Comparison of ENCODE assay signal across 16 mouse cellular contexts in genomic region chr12:31380878-31381277, GRCm38 (mm10). TPM values are rescaled to one million over a fixed set of nuclear protein-coding genes. Genes with fewer than 3 reads are reported as not detected.
DNase-seq lines count a peak whose midpoint lies in the region; ATAC-seq and TF ChIP-seq lines count a peak whose summit lies in the region.
"Had no signal": no experiment of that assay in that cellular context is flagged by ENCODE, and none has a peak within 500 bp of the region (broad histone marks: within the 10 kb centered on the region; RNA-seq: fewer than 3 reads in every experiment).

No protein-coding gene starts in this region.

- no peak for TF ChIP-seq EP300 in heart, postnatal 0 days (IDR thresholded peaks at IDR 0.05; ENCODE audit: low read depth)

- H3K4me1 ChIP-seq in heart, postnatal 0 days (ENCODE audit: control insufficient read depth, insufficient read depth): peaks cover 3% of the 10 kb centered on the region; the same call in 1 of the 2 replicates
- peaks cover 15% of the 10 kb centered on the region for H3K4me1 ChIP-seq in lung, embryonic 16.5 days (replicated peaks; ENCODE audit: control insufficient read depth, insufficient read depth, low read length)
- H3K4me1 ChIP-seq in forebrain, embryonic 14.5 days (ENCODE audit: control insufficient read depth, insufficient read depth, low read length): peaks cover 3% of the 10 kb centered on the region; the same call in 1 of the 2 replicates
- H3K4me1 ChIP-seq: liver, embryonic 12.5 days had no signal

- H3K27ac ChIP-seq in heart, postnatal 0 days (ENCODE audit: low read depth): no peak overlapping the region
- no peak overlapping the region for H3K27ac ChIP-seq in lung, embryonic 16.5 days (ENCODE audit: low read length)
- H3K27ac ChIP-seq in forebrain, embryonic 14.5 days (ENCODE audit: low read depth, low read length): no peak overlapping the region
- no peak overlapping the region for H3K27ac ChIP-seq in layer of hippocampus, adult 2 months
- H3K27ac ChIP-seq: liver, embryonic 12.5 days; neural tube, embryonic 13.5 days had no signal

- ATAC-seq in heart, postnatal 0 days (ENCODE audit: insufficient read depth, low read depth): 0 out of 2 replicates have a peak, but pooled peaks have one; percentile 41
- peak; percentile 56; the same call in 1 of the 2 replicates for ATAC-seq in lung, embryonic 16.5 days (ENCODE audit: low read depth)
- ATAC-seq in forebrain, embryonic 14.5 days: peak; percentile 81; the same call in 1 of the 2 replicates
- ATAC-seq: activated CD4-positive, CD25-positive, alpha-beta regulatory T cell, adult 4 months; liver, embryonic 12.5 days had no signal

- TF ChIP-seq CTCF in heart, postnatal 0 days (IDR thresholded peaks at IDR 0.05; ENCODE audit: low read depth): no peak
- TF ChIP-seq CTCF in layer of hippocampus, adult 2 months (conservative IDR thresholded peaks at IDR 0.05): no peak

- 6% methylated on average over 2 of the region's 2 CpGs for WGBS in heart, postnatal 0 days
- 5% methylated on average over 2 of the region's 2 CpGs for WGBS in lung, embryonic 16.5 days
- WGBS in forebrain, embryonic 14.5 days: 6% methylated on average over 2 of the region's 2 CpGs

- H3K36me3 ChIP-seq in heart, postnatal 0 days (replicated peaks; ENCODE audit: control insufficient read depth, insufficient read depth, low read length): no peaks in the 10 kb centered on the region
- no peaks in the 10 kb centered on the region for H3K36me3 ChIP-seq in lung, embryonic 16.5 days (ENCODE audit: control insufficient read depth, insufficient read depth, low read length)
- no peaks in the 10 kb centered on the region for H3K36me3 ChIP-seq in forebrain, embryonic 14.5 days (ENCODE audit: control insufficient read depth, insufficient read depth, low read length)
- H3K36me3 ChIP-seq: G1E; liver, embryonic 12.5 days; neural tube, embryonic 13.5 days had no signal

- H3K4me3 ChIP-seq in heart, postnatal 0 days (ENCODE audit: low read depth, low read length): no peak overlapping the region
- H3K4me3 ChIP-seq in lung, embryonic 16.5 days (ENCODE audit: low read length): no peak overlapping the region
- H3K4me3 ChIP-seq in forebrain, embryonic 14.5 days (ENCODE audit: low read depth, low read length): no peak overlapping the region
- H3K4me3 ChIP-seq in layer of hippocampus, adult 2 months: no peak overlapping the region
- H3K4me3 ChIP-seq: liver, embryonic 12.5 days; neural tube, embryonic 13.5 days had no signal

- DNase-seq in adrenal gland, postnatal 14 days: peak; percentile 21
- DNase-seq in adrenal gland, adult 8-10 months: no peak
- no peak for DNase-seq in heart, postnatal 0 days (ENCODE audit: low spot score)
- DNase-seq in heart, adult 11 months: no peak
- DNase-seq in lung, postnatal 14 days: no peak
- peak; percentile 63 for DNase-seq in forebrain, embryonic 14.5 days (ENCODE audit: low spot score)
- DNase-seq in layer of hippocampus, adult 2 months (ENCODE audit: low spot score in 2 of 2): no peak
- DNase-seq: kidney, adult 8-10 months had no signal

- H3K27me3 ChIP-seq in heart, postnatal 0 days (ENCODE audit: control insufficient read depth, insufficient read depth, low read length): no peaks in the 10 kb centered on the region
- H3K27me3 ChIP-seq in lung, embryonic 16.5 days (ENCODE audit: control insufficient read depth, insufficient read depth, low read depth, low read length): no peaks in the 10 kb centered on the region
- H3K27me3 ChIP-seq in forebrain, embryonic 14.5 days (replicated peaks; ENCODE audit: control insufficient read depth, insufficient read depth, low read length): no peaks in the 10 kb centered on the region
- H3K27me3 ChIP-seq: liver, embryonic 12.5 days; neural tube, embryonic 13.5 days had no signal

- H3K4me2 ChIP-seq in heart, postnatal 0 days (ENCODE audit: low read depth, low read length): no peak overlapping the region
- H3K4me2 ChIP-seq in lung, embryonic 16.5 days (ENCODE audit: low read depth, low read length): no peak overlapping the region
- no peak overlapping the region for H3K4me2 ChIP-seq in forebrain, embryonic 14.5 days (ENCODE audit: low read length)
- H3K4me2 ChIP-seq: liver, embryonic 12.5 days; neural tube, embryonic 13.5 days had no signal

- H3K9ac ChIP-seq in heart, postnatal 0 days (replicated peaks; ENCODE audit: low read depth, low read length): no peak overlapping the region
- H3K9ac ChIP-seq in lung, embryonic 16.5 days (ENCODE audit: low read length): no peak overlapping the region
- H3K9ac ChIP-seq in forebrain, embryonic 14.5 days (ENCODE audit: low read length): no peak overlapping the region
- H3K9ac ChIP-seq: liver, embryonic 12.5 days; neural tube, embryonic 13.5 days had no signal

- no peaks in the 10 kb centered on the region for H3K9me3 ChIP-seq in heart, postnatal 0 days (replicated peaks; ENCODE audit: control insufficient read depth, low read length)
- H3K9me3 ChIP-seq in lung, embryonic 16.5 days (ENCODE audit: control insufficient read depth, low read length): no peaks in the 10 kb centered on the region
- H3K9me3 ChIP-seq in forebrain, embryonic 14.5 days (replicated peaks; ENCODE audit: control insufficient read depth, low read length): no peaks in the 10 kb centered on the region
- H3K9me3 ChIP-seq: G1E; liver, embryonic 12.5 days; neural tube, embryonic 13.5 days had no signal

RNA-seq across cellular contexts. Expression of gene Slc26a3, which starts 9.8 kb away (rescaled TPM):
- total RNA-seq in adrenal gland, postnatal 14 days (2021): 0.41 and 0.48 TPM in 2 replicates
- total RNA-seq in adrenal gland, adult 8-10 months (2022): 1 to 10 TPM in 1 of 4 experiments, under 1 TPM in 3; 0.43 to 1.6 (median 0.63) TPM
- 1.9 TPM in 1 of 2 replicates, not detected in the other for total RNA-seq in heart, postnatal 0 days (2014; rRNA removed; ENCODE audit: low replicate concordance)
- polyA plus RNA-seq in heart, postnatal 0 days (2015; fragmentation: Nextera tagmentation; extraction: Ambion mirVana): 0.72 and 0.75 TPM in 2 replicates
- polyA plus RNA-seq in lung, embryonic 16.5 days (2015; fragmentation: Nextera tagmentation; extraction: Ambion mirVana): 0.13 TPM in 1 of 2 replicates, not detected in the other
- polyA plus RNA-seq in forebrain, embryonic 14.5 days (2014; fragmentation: Nextera tagmentation; extraction: Ambion mirVana): 0.07 and 0.17 TPM in 2 replicates
- total RNA-seq in layer of hippocampus, adult 2 months (2021): under 1 TPM; 0.15 to 0.56 TPM
- total RNA-seq: granulocyte monocyte progenitor cell, adult 5-6 weeks; megakaryocyte-erythroid progenitor cell, adult 5-6 weeks had no signal
- polyA plus RNA-seq: G1E; liver, embryonic 12.5 days; neural tube, embryonic 13.5 days; thymus, postnatal 0 days had no signal

RNA-seq across cellular contexts. Expression of gene Dld, which starts 29.6 kb away (rescaled TPM):
- 433 and 455 TPM in 2 replicates for total RNA-seq in adrenal gland, postnatal 14 days (2021)
- total RNA-seq in adrenal gland, adult 8-10 months (2022): 100 to 1,000 TPM; 191 to 267 (median 232) TPM
- 91.6 and 125 TPM in 2 replicates for total RNA-seq in heart, postnatal 0 days (2014; rRNA removed; ENCODE audit: low replicate concordance)
- polyA plus RNA-seq in heart, postnatal 0 days (2015; fragmentation: Nextera tagmentation; extraction: Ambion mirVana): 372 and 377 TPM in 2 replicates
- 107 and 121 TPM in 2 replicates for polyA plus RNA-seq in lung, embryonic 16.5 days (2015; fragmentation: Nextera tagmentation; extraction: Ambion mirVana)
- polyA plus RNA-seq in forebrain, embryonic 14.5 days (2014; fragmentation: Nextera tagmentation; extraction: Ambion mirVana): 121 and 135 TPM in 2 replicates
- total RNA-seq in layer of hippocampus, adult 2 months (2021): 100 to 1,000 TPM; 106 to 108 TPM

Comparison
In these comparisons a context has a peak if more than half of its experiments do, and no peak if none do; other contexts are left out.
1. DNase-seq: peak in adrenal gland, postnatal 14 days (single experiment) and forebrain, embryonic 14.5 days (single experiment); none in adrenal gland, adult 8-10 months (single experiment), heart, postnatal 0 days (single experiment), heart, adult 11 months (single experiment), lung, postnatal 14 days (single experiment) and layer of hippocampus, adult 2 months (0 of 2).
2. Peak in every context shown above with its lines, with median percentiles within 50 percentile points of each other: ATAC-seq.